Mouse (Mus musculus): ENCODE measurements around the gene Gm20388.

GRCm38 (mm10) chr8:120213939-120214338 lies 303.3 kb downstream of the Gm20388 start:
- TF ChIP-seq CTCF (IDR thresholded peaks at IDR 0.05; ENCODE audit: low read depth) (no peak), EP300 (IDR thresholded peaks at IDR 0.05; ENCODE audit: low read depth) (no peak)
